In genomic region chr11:53013906-53014305, GRCm38 (mm10) we compare ENCODE assay signal across 22 mouse cellular contexts.
A peak's percentile ranks its signal among the peaks of the same experiment; 100 is the strongest.
DNase-seq lines count a peak whose midpoint lies in the region; ATAC-seq and TF ChIP-seq lines count a peak whose summit lies in the region.
"Had no signal": no experiment of that assay in that cellular context is flagged by ENCODE, and none has a peak within 500 bp of the region (broad histone marks: within the 10 kb centered on the region; RNA-seq: fewer than 3 reads in every experiment).

No protein-coding gene starts in this region.

- H3K27ac ChIP-seq in hindbrain, postnatal 0 days: no peak overlapping the region
- no peak overlapping the region for H3K27ac ChIP-seq in hindbrain, embryonic 12.5 days
- no peak overlapping the region for H3K27ac ChIP-seq in heart, embryonic 11.5 days (ENCODE audit: low read depth, low read length)
- H3K27ac ChIP-seq: embryonic facial prominence, embryonic 15.5 days; forebrain, embryonic 10.5 days; forebrain, embryonic 15.5 days; hindbrain, embryonic 14.5 days had no signal

- no peaks in the 10 kb centered on the region for H3K27me3 ChIP-seq in hindbrain, postnatal 0 days (ENCODE audit: insufficient read depth, low read length)
- H3K27me3 ChIP-seq in hindbrain, embryonic 12.5 days: no peaks in the 10 kb centered on the region
- H3K27me3 ChIP-seq in heart, embryonic 11.5 days (ENCODE audit: control insufficient read depth, insufficient read depth, low read length): no peaks in the 10 kb centered on the region
- H3K27me3 ChIP-seq: embryonic facial prominence, embryonic 15.5 days; forebrain, embryonic 15.5 days had no signal

- no peak overlapping the region for H3K9ac ChIP-seq in hindbrain, postnatal 0 days (replicated peaks; ENCODE audit: low read length)
- no peak overlapping the region for H3K9ac ChIP-seq in hindbrain, embryonic 12.5 days
- H3K9ac ChIP-seq in heart, embryonic 11.5 days (ENCODE audit: low read depth, low read length): no peak overlapping the region
- H3K9ac ChIP-seq: embryonic facial prominence, embryonic 15.5 days; forebrain, embryonic 15.5 days; hindbrain, embryonic 14.5 days had no signal

- whole genome bisulfite sequencing in hindbrain, postnatal 0 days: 67% methylated on average over 5 of the region's 5 CpGs
- 81% methylated on average over 5 of the region's 5 CpGs for WGBS in hindbrain, embryonic 12.5 days
- 70% methylated on average over 5 of the region's 5 CpGs for WGBS in heart, embryonic 11.5 days (ENCODE audit: insufficient replicate concordance)

- ATAC-seq in hindbrain, postnatal 0 days: no peak
- no peak for ATAC-seq in hindbrain, embryonic 12.5 days (ENCODE audit: low FRiP score)
- no peak for ATAC-seq in heart, embryonic 11.5 days (replicated peaks; ENCODE audit: insufficient number of reproducible peaks, low FRiP score, low TSS enrichment)
- ATAC-seq: forebrain, embryonic 15.5 days; intestine, embryonic 16.5 days had no signal

- H3K4me3 ChIP-seq in hindbrain, postnatal 0 days (ENCODE audit: low read length): no peak overlapping the region
- no peak overlapping the region for H3K4me3 ChIP-seq in hindbrain, embryonic 12.5 days
- H3K4me3 ChIP-seq in heart, embryonic 11.5 days (ENCODE audit: low read depth, low read length): no peak overlapping the region
- H3K4me3 ChIP-seq: embryonic facial prominence, embryonic 15.5 days; erythroblast, embryonic 14.5 days; forebrain, embryonic 10.5 days; forebrain, embryonic 15.5 days had no signal

- H3K36me3 ChIP-seq in hindbrain, postnatal 0 days (ENCODE audit: insufficient read depth, low read length): no peaks in the 10 kb centered on the region
- H3K36me3 ChIP-seq in hindbrain, embryonic 12.5 days: no peaks in the 10 kb centered on the region
- H3K36me3 ChIP-seq in heart, embryonic 11.5 days (ENCODE audit: control insufficient read depth, insufficient read depth, low read length): no peaks in the 10 kb centered on the region
- H3K36me3 ChIP-seq: embryonic facial prominence, embryonic 15.5 days; forebrain, embryonic 10.5 days; forebrain, embryonic 15.5 days had no signal

- no peaks in the 10 kb centered on the region for H3K9me3 ChIP-seq in hindbrain, postnatal 0 days (ENCODE audit: low read length)
- H3K9me3 ChIP-seq in hindbrain, embryonic 12.5 days (replicated peaks): no peaks in the 10 kb centered on the region
- H3K9me3 ChIP-seq in heart, embryonic 11.5 days (replicated peaks; ENCODE audit: control insufficient read depth, low read length): no peaks in the 10 kb centered on the region
- H3K9me3 ChIP-seq: embryonic facial prominence, embryonic 15.5 days; forebrain, embryonic 10.5 days; forebrain, embryonic 15.5 days had no signal

- peaks cover 8% of the 10 kb centered on the region; the same call in 1 of the 2 replicates for H3K4me1 ChIP-seq in hindbrain, postnatal 0 days (ENCODE audit: insufficient read depth, low read length)
- H3K4me1 ChIP-seq in hindbrain, embryonic 12.5 days: no peaks in the 10 kb centered on the region
- H3K4me1 ChIP-seq in heart, embryonic 11.5 days (ENCODE audit: control insufficient read depth, insufficient read depth, low read length): no peaks in the 10 kb centered on the region
- H3K4me1 ChIP-seq: embryonic facial prominence, embryonic 15.5 days; forebrain, embryonic 15.5 days had no signal

- peak; percentile 34 for DNase-seq in hindbrain, postnatal 0 days (ENCODE audit: low spot score)
- DNase-seq in cerebellum, adult 11 months: peak; percentile 11
- peak; percentile 24 for DNase-seq in cerebellum, adult 8-10 months
- DNase-seq in cerebellum, postnatal 14 days: peak; percentile 62 to 82
- no peak for DNase-seq in testis, postnatal 10 days (ENCODE audit: low spot score)
- DNase-seq in layer of hippocampus, adult 8-10 months (ENCODE audit: low spot score in 2 of 2): no peak
- DNase-seq: adrenal gland, adult 2 months; adrenal gland, postnatal 25 days; embryo, embryonic 11 days; gastrocnemius, postnatal 36 days; heart, adult 11 months; heart, postnatal 10 days; heart, postnatal 4 days; kidney, adult 2 months had no signal

- TF ChIP-seq CTCF in hindbrain, postnatal 0 days (IDR thresholded peaks at IDR 0.05; ENCODE audit: low read depth): no peak

- H3K4me2 ChIP-seq in hindbrain, postnatal 0 days (ENCODE audit: low read depth, low read length): no peak overlapping the region
- no peak overlapping the region for H3K4me2 ChIP-seq in hindbrain, embryonic 12.5 days (replicated peaks)
- H3K4me2 ChIP-seq in heart, embryonic 11.5 days: no peak overlapping the region
- H3K4me2 ChIP-seq: embryonic facial prominence, embryonic 15.5 days; forebrain, embryonic 15.5 days; hindbrain, embryonic 14.5 days had no signal

Comparison
In these comparisons a context has a peak if more than half of its experiments do, and no peak if none do; other contexts are left out.
1. DNase-seq: peak in hindbrain, postnatal 0 days (single experiment), cerebellum, adult 11 months (single experiment), cerebellum, adult 8-10 months (single experiment) and cerebellum, postnatal 14 days (2 of 2); none in testis, postnatal 10 days (single experiment) and layer of hippocampus, adult 8-10 months (0 of 2).